18 mouse cellular contexts compared by ENCODE assay signal in genomic region chr1:188385733-188386261, GRCm38 (mm10).
DNase-seq lines count a peak whose midpoint lies in the region; ATAC-seq and TF ChIP-seq lines count a peak whose summit lies in the region.
"Had no signal": no experiment of that assay in that cellular context is flagged by ENCODE, and none has a peak within 500 bp of the region (broad histone marks: within the 10 kb centered on the region; RNA-seq: fewer than 3 reads in every experiment).

No protein-coding gene starts in this region.

- ATAC-seq in heart, embryonic 14.5 days (ENCODE audit: insufficient number of reproducible peaks, insufficient read depth, low FRiP score, low read depth): peak; percentile 54; the same call in 1 of the 2 replicates
- peak; percentile 13; the same call in 1 of the 2 replicates for ATAC-seq in liver, postnatal 0 days
- ATAC-seq in forebrain, embryonic 12.5 days (ENCODE audit: low FRiP score): no peak
- ATAC-seq: lung, postnatal 0 days had no signal

- no peaks in the 10 kb centered on the region for H3K9me3 ChIP-seq in heart, embryonic 14.5 days (ENCODE audit: control insufficient read depth, low read length)
- H3K9me3 ChIP-seq in liver, postnatal 0 days (ENCODE audit: low read length): no peaks in the 10 kb centered on the region
- H3K9me3 ChIP-seq in forebrain, embryonic 12.5 days: no peaks in the 10 kb centered on the region
- H3K9me3 ChIP-seq: embryonic facial prominence, embryonic 12.5 days; hindbrain, embryonic 13.5 days; limb, embryonic 15.5 days; neural tube, embryonic 13.5 days had no signal

- no peak for TF ChIP-seq CTCF in liver, postnatal 0 days (IDR thresholded peaks at IDR 0.05; ENCODE audit: low read depth)

- H3K27ac ChIP-seq in heart, embryonic 14.5 days (replicated peaks in 1 of 2; ENCODE audit: control insufficient read depth in 1 of 2, insufficient read depth in 1 of 2, low read depth in 2 of 2, low read length in 2 of 2): peak overlapping the region in 1 of 2 experiments; percentile 9; a peak in 1 of 4 replicates
- H3K27ac ChIP-seq in liver, postnatal 0 days (ENCODE audit: low read depth): no peak overlapping the region
- H3K27ac ChIP-seq in forebrain, embryonic 12.5 days: no peak overlapping the region
- H3K27ac ChIP-seq: embryonic facial prominence, embryonic 12.5 days; hindbrain, embryonic 13.5 days; limb, embryonic 15.5 days; neural tube, embryonic 13.5 days had no signal

- H3K4me3 ChIP-seq in heart, embryonic 14.5 days (ENCODE audit: control insufficient read depth in 1 of 2, insufficient read depth in 1 of 2, low read depth in 1 of 2, low read length in 2 of 2): no peak overlapping the region
- no peak overlapping the region for H3K4me3 ChIP-seq in liver, postnatal 0 days (ENCODE audit: low read depth, low read length)
- H3K4me3 ChIP-seq in forebrain, embryonic 12.5 days (replicated peaks): no peak overlapping the region
- H3K4me3 ChIP-seq: embryonic facial prominence, embryonic 12.5 days; hindbrain, embryonic 13.5 days; limb, embryonic 15.5 days; neural tube, embryonic 13.5 days had no signal

- no peaks in the 10 kb centered on the region for H3K27me3 ChIP-seq in heart, embryonic 14.5 days (ENCODE audit: control insufficient read depth, insufficient read depth, low read length)
- H3K27me3 ChIP-seq in liver, postnatal 0 days (ENCODE audit: insufficient read depth, low read length): no peaks in the 10 kb centered on the region
- H3K27me3 ChIP-seq in forebrain, embryonic 12.5 days: 0 out of 2 replicates have a peak, but pooled peaks cover 3% of the 10 kb centered on the region
- H3K27me3 ChIP-seq: hindbrain, embryonic 13.5 days; limb, embryonic 15.5 days; neural tube, embryonic 13.5 days had no signal

- peak overlapping the region; percentile 39 for H3K4me2 ChIP-seq in heart, embryonic 14.5 days (ENCODE audit: low read length)
- no peak overlapping the region for H3K4me2 ChIP-seq in liver, postnatal 0 days (ENCODE audit: low read depth, low read length)
- no peak overlapping the region for H3K4me2 ChIP-seq in forebrain, embryonic 12.5 days
- H3K4me2 ChIP-seq: embryonic facial prominence, embryonic 12.5 days; hindbrain, embryonic 13.5 days; limb, embryonic 15.5 days; neural tube, embryonic 13.5 days had no signal

- TF ChIP-seq EP300 in liver, postnatal 0 days (IDR thresholded peaks at IDR 0.05; ENCODE audit: low read depth): no peak

- peaks cover 7 to 22% of the 10 kb centered on the region in 2 experiments for H3K4me1 ChIP-seq in heart, embryonic 14.5 days (ENCODE audit: control insufficient read depth in 2 of 2, insufficient read depth in 2 of 2, low read length in 2 of 2)
- no peaks in the 10 kb centered on the region for H3K4me1 ChIP-seq in liver, postnatal 0 days (ENCODE audit: insufficient read depth)
- no peaks in the 10 kb centered on the region for H3K4me1 ChIP-seq in forebrain, embryonic 12.5 days
- H3K4me1 ChIP-seq: embryonic facial prominence, embryonic 12.5 days; hindbrain, embryonic 13.5 days; limb, embryonic 15.5 days; neural tube, embryonic 13.5 days had no signal

- WGBS in heart, embryonic 14.5 days: 8% methylated on average over 7 of the region's 7 CpGs
- WGBS in liver, postnatal 0 days (ENCODE audit: insufficient replicate concordance): 50% methylated on average over 7 of the region's 7 CpGs
- WGBS in forebrain, embryonic 12.5 days: 74% methylated on average over 7 of the region's 7 CpGs

- H3K36me3 ChIP-seq in heart, embryonic 14.5 days (ENCODE audit: control insufficient read depth, insufficient read depth, low read length): no peaks in the 10 kb centered on the region
- H3K36me3 ChIP-seq in liver, postnatal 0 days (replicated peaks; ENCODE audit: insufficient read depth, low read length): no peaks in the 10 kb centered on the region
- no peaks in the 10 kb centered on the region for H3K36me3 ChIP-seq in forebrain, embryonic 12.5 days (replicated peaks)
- H3K36me3 ChIP-seq: embryonic facial prominence, embryonic 12.5 days; hindbrain, embryonic 13.5 days; limb, embryonic 15.5 days; neural tube, embryonic 13.5 days had no signal

- H3K9ac ChIP-seq in heart, embryonic 14.5 days (ENCODE audit: low read length): no peak overlapping the region
- H3K9ac ChIP-seq in liver, postnatal 0 days (replicated peaks): no peak overlapping the region
- H3K9ac ChIP-seq in forebrain, embryonic 12.5 days: no peak overlapping the region
- H3K9ac ChIP-seq: embryonic facial prominence, embryonic 12.5 days; hindbrain, embryonic 13.5 days; limb, embryonic 15.5 days; neural tube, embryonic 13.5 days had no signal

- no peak for DNase-seq in heart, adult 8-10 months (ENCODE audit: low spot score)
- peak; percentile 49 for DNase-seq in MEL-GATA-1-ER (ENCODE audit: extremely low read depth, low read depth)
- peak; percentile 15 for DNase-seq in embryo, embryonic 10.5 days (ENCODE audit: low spot score)
- DNase-seq in liver, postnatal 0 days: no peak
- no peak for DNase-seq in cerebellum, adult 11-12 months
- DNase-seq: cerebellum, postnatal 14 days; heart, adult 11 months; kidney, adult 11 months; kidney, postnatal 4 days; spleen, adult 18-20 months; thymus, adult 2 months had no signal

Comparison
In these comparisons a context has a peak if more than half of its experiments do, and no peak if none do; other contexts are left out.
1. DNase-seq: peak in MEL-GATA-1-ER (single experiment) and embryo, embryonic 10.5 days (single experiment); none in heart, adult 8-10 months (single experiment), liver, postnatal 0 days (single experiment) and cerebellum, adult 11-12 months (single experiment).